Mouse (Mus musculus) bone marrow, adult 2 months (tissue): ENCODE measurements around the gene Mgarp. TPM values are rescaled to one million over a fixed set of nuclear protein-coding genes. Genes with fewer than 3 reads are reported as not detected.
"Not testable (repeated sequence)": the region's sequence is repeated elsewhere in the genome, so short reads cannot be mapped to it uniquely, and the experiment has no call there.

Experiments used
- H3K27ac ChIP-seq: fragments of 200-500 bp; 2 replicates; pipeline ENCODE4 v1.5.1; 2012; ENCODE audit warnings: low read depth, mild to moderate bottlenecking, control low read depth, inconsistent platforms, low read length; ENCODE audit not compliant: control insufficient read depth, poor library complexity, insufficient read depth
- H3K4me1 ChIP-seq: fragments of 200-500 bp; 2 replicates; pipeline ENCODE4 v1.6.1; 2011; ENCODE audit warnings: low read length; ENCODE audit not compliant: control insufficient read depth, insufficient read depth
- H3K4me3 ChIP-seq: fragments of 200-500 bp; replicated peaks from 2 replicates; pipeline ENCODE3; 2011; ENCODE audit warnings: mild to moderate bottlenecking, low read depth, low read length, control low read depth; ENCODE audit not compliant: control insufficient read depth
- CTCF ChIP-seq: fragments of 200-500 bp; IDR thresholded peaks from 2 replicates; pipeline ENCODE4 v1.5.1; 2011; ENCODE audit warnings: low read length, control low read depth; ENCODE audit not compliant: control insufficient read depth, insufficient read depth
- POLR2A ChIP-seq: fragments of 200-500 bp; IDR thresholded peaks from 2 replicates; pipeline ENCODE4 v1.6.1; 2011; ENCODE audit warnings: low read depth, mild to moderate bottlenecking, control low read depth, low read length, borderline replicate concordance; ENCODE audit not compliant: control insufficient read depth
- WGBS: fragments of 180-500 bp; shearing (Covaris S2); methylation state at CpG from one replicate; pipeline ENCODE4 v1.1.7; 2018; 5-methylcytosine and 5-hydroxymethylcytosine counted together
- polyA plus RNA-seq: library from polyadenylated mRNA; stranded (reverse); fragments of >200 nt; gene quantifications from 2 replicates; pipeline ENCODE4 v1.2.4, GENCODE M21; 2011; ENCODE audit warnings: low replicate concordance; ENCODE audit not compliant: missing spikeins, insufficient read depth, insufficient read length

Gene Mgarp
- polyA plus RNA-seq, result not detected in 2 replicates

DNA sequence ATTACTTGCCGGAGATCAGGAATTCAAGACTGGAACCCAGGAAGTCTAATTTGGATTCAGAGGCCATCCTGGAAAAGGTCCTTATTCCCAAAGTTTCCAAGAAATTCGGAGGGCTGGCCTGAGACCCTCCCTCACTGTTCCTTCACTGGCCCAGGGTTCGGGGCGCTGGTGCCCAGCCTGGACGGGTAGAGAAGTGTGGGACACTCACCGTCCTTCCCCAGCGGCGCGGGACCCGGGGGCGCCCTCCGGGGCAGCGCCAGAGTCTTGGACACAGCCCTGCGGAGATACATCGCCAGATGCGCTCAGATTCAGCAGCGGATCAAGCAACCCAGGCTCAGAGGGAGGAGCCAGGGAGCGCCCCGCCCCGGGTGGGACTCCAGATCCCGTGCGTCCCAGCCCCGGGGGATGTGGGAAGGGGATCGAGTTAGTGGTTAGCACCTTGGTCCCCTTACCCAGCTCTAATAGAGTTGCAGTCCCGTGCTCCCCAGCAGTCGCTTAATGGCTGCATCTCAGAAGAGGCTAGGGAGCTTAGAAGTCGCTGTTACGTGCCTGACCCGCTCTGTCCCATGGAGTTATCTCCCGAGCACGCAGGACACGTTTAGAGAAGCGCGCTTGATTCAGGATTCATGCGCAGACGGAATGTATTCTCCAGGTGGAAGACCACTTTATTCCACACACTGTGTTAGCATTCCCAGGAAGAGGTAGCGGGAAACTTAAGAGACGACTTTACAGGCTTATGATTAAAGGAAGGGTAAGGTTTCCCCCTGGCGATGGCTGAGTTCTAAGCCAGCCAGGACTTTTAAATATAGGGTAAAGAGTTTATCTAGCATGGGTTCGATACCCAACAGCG lies at the start of gene Mgarp:
TSS of gene Mgarp (minus strand) at position 520 of the 850 bp plus-strand sequence.
- TF ChIP-seq CTCF (no peak), POLR2A (no peak)
- Histone ChIP-seq H3K4me3 (peak within 1 kb of the TSS; percentile 66), H3K4me1 (no peaks in the 10 kb centered on the region; the same call in 1 of the 2 replicates), H3K27ac (no peak within 1 kb of the TSS)
- 5% methylated on average over 41 of the region's 41 CpGs for WGBS

DNA sequence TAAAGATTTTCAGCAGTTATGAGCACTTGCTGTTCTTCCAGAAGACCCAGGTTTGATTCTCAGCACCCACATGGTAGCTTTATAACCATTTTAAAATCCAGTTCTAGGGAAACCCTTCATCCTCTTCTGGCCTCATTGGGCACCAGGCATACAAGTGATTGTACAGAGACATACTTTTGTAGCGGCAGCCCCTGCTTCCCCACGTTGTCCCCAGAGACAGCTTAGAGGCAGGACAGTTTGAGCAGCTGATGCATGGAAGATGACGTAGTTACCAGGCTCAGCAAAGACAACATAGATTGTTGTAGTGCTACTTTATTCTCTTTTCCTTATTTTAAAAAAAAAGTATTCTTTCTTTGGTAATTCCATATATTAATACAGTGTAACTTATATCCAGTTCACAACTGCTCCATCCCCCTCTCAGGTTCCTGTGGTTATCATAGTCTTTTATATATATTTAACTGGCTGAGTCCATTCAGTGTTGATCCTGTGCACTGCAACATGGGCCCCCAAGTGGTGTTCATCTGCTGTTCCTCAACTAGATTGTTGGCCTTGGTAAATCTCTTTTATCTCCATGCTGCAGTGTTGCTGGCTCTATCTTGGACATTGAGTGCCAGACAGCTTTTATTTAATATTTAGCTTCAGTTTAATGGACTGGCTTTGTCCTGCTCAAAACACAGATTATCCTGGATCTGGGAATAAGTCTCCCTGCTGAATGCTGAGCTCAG lies 38.5 kb upstream of the Mgarp start:
- TF ChIP-seq CTCF (no peak), POLR2A (no peak)
- no peaks in the 10 kb centered on the region for H3K4me1 ChIP-seq
- no peak overlapping the region for H3K4me3 ChIP-seq
- no peak overlapping the region for H3K27ac ChIP-seq
- 88% methylated on average over 3 of the region's 3 CpGs for WGBS

DNA sequence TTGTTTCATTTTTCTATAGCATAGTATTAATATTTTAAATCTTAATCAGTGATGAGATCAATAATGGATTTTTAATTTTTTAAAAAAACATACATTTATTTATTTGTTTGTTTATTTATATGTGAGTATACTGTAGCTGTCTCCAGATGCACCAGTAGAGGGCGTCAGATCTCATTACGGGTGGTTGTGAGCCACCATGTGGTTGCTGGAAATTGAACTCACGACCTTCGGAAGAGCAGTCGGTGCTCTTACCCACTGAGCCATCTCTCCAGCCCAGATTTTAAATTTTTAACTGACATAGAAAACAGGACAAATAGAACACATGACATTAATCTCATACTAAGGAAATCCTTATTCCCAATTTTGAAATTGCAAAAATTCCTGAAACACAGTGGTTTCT lies 37.8 kb upstream of the Mgarp start:
- H3K27ac ChIP-seq, H3K4me3 ChIP-seq, H3K4me1 ChIP-seq: not testable (repeated sequence)
- WGBS, result 78% methylated on average over 5 of the region's 5 CpGs

GRCm38 (mm10) chr3:51425394-51425793 lies 28.9 kb upstream of the Mgarp start:
- peaks cover 3% of the 10 kb centered on the region; the same call in 1 of the 2 replicates for H3K4me1 ChIP-seq
- no peak overlapping the region for H3K4me3 ChIP-seq
- no peak overlapping the region for H3K27ac ChIP-seq
- no peak for TF ChIP-seq POLR2A
- no peak for TF ChIP-seq CTCF

DNA sequence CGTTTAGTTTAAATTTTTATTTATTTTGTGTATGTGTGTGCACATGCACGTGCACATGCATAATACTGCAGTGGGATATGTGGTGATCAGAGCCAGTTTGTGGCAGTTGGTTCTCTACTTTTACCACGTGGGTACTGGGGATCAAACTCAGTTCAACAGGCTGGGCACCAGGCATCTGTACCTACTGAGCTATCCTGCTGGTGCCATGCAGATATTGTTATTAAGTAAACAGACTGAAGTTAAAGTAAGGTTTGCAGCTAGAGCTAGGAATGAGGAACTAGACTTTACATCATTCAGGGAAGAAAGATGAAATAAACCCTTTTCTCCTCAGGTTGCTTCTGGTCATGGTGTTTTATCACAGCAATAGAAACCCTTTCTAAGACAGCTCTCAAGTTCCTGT lies 25.4 kb upstream of the Mgarp start:
- 30% methylated on average over 3 of the region's 3 CpGs for WGBS
- Histone ChIP-seq H3K27ac (no peak overlapping the region), H3K4me3 (no peak overlapping the region), H3K4me1 (peaks cover 3% of the 10 kb centered on the region; the same call in 1 of the 2 replicates)
- TF ChIP-seq CTCF, result no peak
- no peak for TF ChIP-seq POLR2A

DNA sequence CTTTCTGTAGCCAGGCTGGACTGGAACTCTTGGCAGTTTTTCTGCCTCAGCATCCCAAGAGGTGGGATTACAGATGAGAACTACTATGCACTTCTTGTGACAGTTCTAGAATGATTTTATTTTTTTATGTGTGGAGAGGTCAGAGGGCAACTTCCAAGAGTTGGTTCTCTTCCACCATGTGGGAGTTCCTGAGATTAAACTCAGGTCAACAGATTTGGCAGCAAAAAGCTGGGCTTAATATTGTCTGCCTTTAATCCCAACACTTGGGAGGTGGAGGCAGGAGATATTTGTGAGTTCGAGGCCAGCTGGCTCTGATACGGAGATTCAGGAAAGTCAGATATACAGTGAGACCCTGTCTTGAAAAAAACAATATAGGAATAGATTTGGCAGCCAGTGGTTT lies 21.4 kb upstream of the Mgarp start:
- peaks cover 3% of the 10 kb centered on the region; the same call in 1 of the 2 replicates for H3K4me1 ChIP-seq
- H3K4me3 ChIP-seq, result no peak overlapping the region
- TF ChIP-seq CTCF (no peak), POLR2A (no peak)
- WGBS, result 72% methylated on average over 2 of the region's 2 CpGs
- no peak overlapping the region for H3K27ac ChIP-seq

DNA sequence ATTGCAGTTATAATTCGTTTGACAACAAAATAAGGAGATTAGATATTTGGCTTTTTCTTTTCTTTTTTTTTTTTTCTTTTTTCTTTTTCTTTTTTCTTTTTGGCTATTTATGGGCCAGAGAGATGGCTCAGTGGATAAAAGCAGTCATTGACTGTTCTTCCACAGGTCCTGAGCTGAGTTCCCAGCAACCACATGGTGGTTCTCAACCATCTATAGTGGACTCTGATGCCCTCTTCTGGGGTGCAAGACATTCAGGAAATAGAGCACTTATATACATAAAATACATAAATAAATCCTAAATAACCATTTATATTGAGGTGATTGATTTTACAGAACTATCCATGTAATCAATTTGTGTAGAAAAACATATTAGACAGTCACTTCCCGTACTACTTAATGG lies 20.9 kb upstream of the Mgarp start:
- WGBS, result 53% methylated on average over 2 of the region's 2 CpGs
- H3K4me3 ChIP-seq, result no peak overlapping the region
- no peak overlapping the region for H3K27ac ChIP-seq
- peaks cover 2% of the 10 kb centered on the region; the same call in 1 of the 2 replicates for H3K4me1 ChIP-seq
- TF ChIP-seq CTCF, result no peak
- TF ChIP-seq POLR2A, result no peak

DNA sequence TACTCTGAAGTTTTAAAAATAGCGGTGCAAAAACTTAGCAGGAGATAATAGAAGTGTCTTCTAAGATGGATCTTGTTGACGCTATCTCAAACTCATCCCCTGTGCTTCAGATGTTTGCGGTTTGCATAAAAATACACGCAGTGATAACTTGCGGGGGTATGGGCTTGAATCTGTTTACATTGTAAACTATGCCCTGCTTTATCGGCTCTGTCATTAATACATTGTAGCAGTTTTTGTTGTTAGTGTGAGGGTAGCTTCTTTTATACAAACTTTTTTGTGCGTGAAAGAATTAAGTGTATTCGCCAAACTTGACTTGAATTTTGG lies 20.6 kb upstream of the Mgarp start:
- WGBS, result 8% methylated on average over 8 of the region's 8 CpGs
- TF ChIP-seq CTCF (no peak), POLR2A (no peak)

More for the DNA sequence above, 20.6 kb upstream of the Mgarp start:
- Histone ChIP-seq H3K4me1 (peaks cover 2% of the 10 kb centered on the region; the same call in 1 of the 2 replicates), H3K4me3 (peak overlapping the region; percentile 99), H3K27ac (peak overlapping the region; percentile 94; the same call in 1 of the 2 replicates)
